Mouse (Mus musculus): Measurements from ENCODE around the gene Gm3298. TPM values are rescaled to one million over a fixed set of nuclear protein-coding genes. Genes with fewer than 3 reads are reported as not detected.
"Not testable (repeated sequence)": the region's sequence is repeated elsewhere in the genome, so short reads cannot be mapped to it uniquely, and the experiment has no call there.

The Gm3298 gene
- not detected for total RNA-seq (2021)
- long read RNA-seq, experiment 1, result 0 reads
- long read RNA-seq, experiment 2, result 0 reads

DNA sequence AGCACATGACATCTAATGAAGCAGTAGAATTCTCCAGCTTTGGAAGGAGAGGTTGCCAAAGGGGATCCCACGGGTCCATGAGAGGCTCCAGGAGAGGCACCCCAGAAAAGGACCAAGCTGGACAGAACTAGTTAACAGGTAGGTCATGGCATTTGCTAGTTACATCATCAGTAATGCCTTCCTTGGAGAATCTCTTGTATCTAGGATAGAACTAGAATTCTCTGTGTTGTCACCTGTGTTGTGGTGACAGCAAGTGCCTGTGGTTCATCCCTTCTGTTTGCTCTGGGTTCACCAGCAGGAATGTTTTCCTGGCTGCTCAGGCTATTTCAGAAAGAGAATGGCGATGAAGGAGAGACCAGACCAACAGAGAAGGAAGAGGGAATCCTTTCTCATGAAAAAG, at the start of gene Gm3298:
Gene Gm3298 (plus strand): TSS at position 301 of the 400 bp plus-strand sequence.
- not testable (repeated sequence) for DNase-seq (ENCODE audit: low spot score in 2 of 2)

GRCm38 (mm10) chr14:4983635-4984034, 32.1 kb upstream of the Gm3298 start, which contains the start of gene Gm8297:
Gm8297 (plus strand) TSS chr14:4983935.
- intact Hi-C loops (cut with DNase I); DNase-seq (ENCODE audit: low spot score in 2 of 2): not testable (repeated sequence)

More for the DNA sequence above, at the start of gene Gm3298:
- intact Hi-C loops (cut with DNase I), result not testable (repeated sequence)

DNA sequence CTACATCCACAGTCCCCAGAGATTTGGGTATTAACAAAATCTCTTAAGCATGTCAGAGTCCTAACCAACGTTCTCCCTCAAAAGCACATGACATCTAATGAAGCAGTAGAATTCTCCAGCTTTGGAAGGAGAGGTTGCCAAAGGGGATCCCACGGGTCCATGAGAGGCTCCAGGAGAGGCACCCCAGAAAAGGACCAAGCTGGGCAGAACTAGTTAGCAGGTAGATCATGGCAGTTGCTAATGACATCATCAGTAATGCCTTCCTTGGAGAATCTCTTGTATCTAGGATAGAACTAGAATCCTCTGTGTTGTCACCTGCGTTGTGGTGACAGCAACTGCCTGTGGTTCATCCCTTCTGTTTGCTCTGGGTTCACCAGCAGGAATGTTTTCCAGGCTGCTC, 34.6 kb downstream of the Gm3298 start, which contains the start of gene 4930555G01Rik:
Gene 4930555G01Rik (plus strand): TSS at position 301 of the 400 bp plus-strand sequence.
- intact Hi-C loops (cut with DNase I), result not testable (repeated sequence)

More for the DNA sequence above, 34.6 kb downstream of the Gm3298 start, which contains the start of gene 4930555G01Rik:
- not testable (repeated sequence) for DNase-seq (ENCODE audit: low spot score in 2 of 2)

Other genes with a start within 250 kb of the Gm3298 start
- gene Gm9602, start 239.6 kb upstream of the Gm3298 start, total RNA-seq (2021), result not detected
- not detected for gene Gm3269, start 177.8 kb upstream of the Gm3298 start, total RNA-seq (2021)
- gene Gm3264, start 160.3 kb upstream of the Gm3298 start, total RNA-seq (2021), result 1 to 10 TPM; 7.5 to 8.5 TPM
- not detected for gene Gm3278, start 123.5 kb upstream of the Gm3298 start, total RNA-seq (2021)
- not detected for gene Gm8297, start 32.0 kb upstream of the Gm3298 start, total RNA-seq (2021)
- not detected for gene 4930555G01Rik, start 34.7 kb downstream of the Gm3298 start, total RNA-seq (2021)
- gene Gm8281, start 55.1 kb downstream of the Gm3298 start, total RNA-seq (2021), result 1 to 10 TPM; 2.7 to 3.1 TPM
- gene Gm8279, start 115.6 kb downstream of the Gm3298 start, total RNA-seq (2021), result not detected
- gene Gm3317, start 148.6 kb downstream of the Gm3298 start, total RNA-seq (2021), result not detected
- gene Gm8271, start 169.9 kb downstream of the Gm3298 start, total RNA-seq (2021), result not detected
- gene Gm3526, start 244.7 kb downstream of the Gm3298 start, total RNA-seq (2021), result not detected